Mouse (Mus musculus): Measurements from ENCODE around the gene Chst15.

The Chst15 gene

GRCm38 (mm10) chr7:132263186-132263585 lies 53.8 kb downstream of the Chst15 start:
- no peak for DNase-seq (ENCODE audit: low spot score)

GRCm38 (mm10) chr7:132262696-132263095 lies 54.3 kb downstream of the Chst15 start:
- DNase-seq (ENCODE audit: low spot score) = no peak

GRCm38 (mm10) chr7:132261885-132262284 lies 55.1 kb downstream of the Chst15 start:
- DNase-seq (ENCODE audit: low spot score) = no peak

GRCm38 (mm10) chr7:132260632-132261031 lies 56.4 kb downstream of the Chst15 start:
- DNase-seq (ENCODE audit: low spot score) = no peak

- DNase-seq (ENCODE audit: low spot score) = peak; percentile 73
Observed at GRCm38 (mm10) chr7:132258817-132259216, 58.2 kb downstream of the Chst15 start.

- no peak for DNase-seq (ENCODE audit: low spot score)
Observed at GRCm38 (mm10) chr7:132258216-132258615, 58.8 kb downstream of the Chst15 start.

GRCm38 (mm10) chr7:132253513-132253912 lies 63.5 kb downstream of the Chst15 start:
- DNase-seq (ENCODE audit: low spot score) = no peak

- DNase-seq (ENCODE audit: low spot score) = no peak
Observed at GRCm38 (mm10) chr7:132253078-132253477, 64.0 kb downstream of the Chst15 start.

GRCm38 (mm10) chr7:132249563-132250119 lies 67.4 kb downstream of the Chst15 start:
- no peak for DNase-seq (ENCODE audit: low spot score)

- DNase-seq (ENCODE audit: low spot score) = no peak
Observed at GRCm38 (mm10) chr7:132247567-132247966, 69.5 kb downstream of the Chst15 start.

GRCm38 (mm10) chr7:132247091-132247490 lies 69.9 kb downstream of the Chst15 start:
- DNase-seq (ENCODE audit: low spot score) = no peak

GRCm38 (mm10) chr7:132245730-132246129 lies 71.3 kb downstream of the Chst15 start:
- DNase-seq (ENCODE audit: low spot score) = peak; percentile 63

GRCm38 (mm10) chr7:132244637-132245036 lies 72.4 kb downstream of the Chst15 start:
- DNase-seq (ENCODE audit: low spot score) = no peak

- peak; percentile 62 for DNase-seq (ENCODE audit: low spot score)
Observed at GRCm38 (mm10) chr7:132243225-132243624, 73.8 kb downstream of the Chst15 start.

GRCm38 (mm10) chr7:132242617-132243141 lies 74.3 kb downstream of the Chst15 start:
- peak; percentile 54 for DNase-seq (ENCODE audit: low spot score)

- no peak for DNase-seq (ENCODE audit: low spot score)
Observed at GRCm38 (mm10) chr7:132238921-132239320, 78.1 kb downstream of the Chst15 start.

- peak; percentile 68 for DNase-seq (ENCODE audit: low spot score)
Observed at GRCm38 (mm10) chr7:132237191-132237590, 79.8 kb downstream of the Chst15 start.

- DNase-seq (ENCODE audit: low spot score) = no peak
Observed at GRCm38 (mm10) chr7:132236789-132237188, 80.2 kb downstream of the Chst15 start.

GRCm38 (mm10) chr7:132234250-132234649 lies 82.8 kb downstream of the Chst15 start:
- DNase-seq (ENCODE audit: low spot score) = no peak

- no peak for DNase-seq (ENCODE audit: low spot score)
Observed at GRCm38 (mm10) chr7:132233732-132234131, 83.3 kb downstream of the Chst15 start.

GRCm38 (mm10) chr7:132232937-132233336 lies 84.1 kb downstream of the Chst15 start:
- peak; percentile 13 for DNase-seq (ENCODE audit: low spot score)

GRCm38 (mm10) chr7:132231476-132231875 lies 85.6 kb downstream of the Chst15 start:
- DNase-seq (ENCODE audit: low spot score) = peak; percentile 22

GRCm38 (mm10) chr7:132230961-132231360 lies 86.1 kb downstream of the Chst15 start:
- no peak for DNase-seq (ENCODE audit: low spot score)

- no peak for DNase-seq (ENCODE audit: low spot score)
Observed at GRCm38 (mm10) chr7:132227075-132227640, 89.9 kb downstream of the Chst15 start.

Data from lung, postnatal 25 days (tissue).